Mouse (Mus musculus) NIH3T3 (cell line): ENCODE measurements around the gene Trib2.

Source experiments
- DNase-seq: peaks from one replicate; pipeline ENCODE4 v3.0.0-alpha.2; 2012; ENCODE audit warnings: low read depth

Trib2 gene

DNA sequence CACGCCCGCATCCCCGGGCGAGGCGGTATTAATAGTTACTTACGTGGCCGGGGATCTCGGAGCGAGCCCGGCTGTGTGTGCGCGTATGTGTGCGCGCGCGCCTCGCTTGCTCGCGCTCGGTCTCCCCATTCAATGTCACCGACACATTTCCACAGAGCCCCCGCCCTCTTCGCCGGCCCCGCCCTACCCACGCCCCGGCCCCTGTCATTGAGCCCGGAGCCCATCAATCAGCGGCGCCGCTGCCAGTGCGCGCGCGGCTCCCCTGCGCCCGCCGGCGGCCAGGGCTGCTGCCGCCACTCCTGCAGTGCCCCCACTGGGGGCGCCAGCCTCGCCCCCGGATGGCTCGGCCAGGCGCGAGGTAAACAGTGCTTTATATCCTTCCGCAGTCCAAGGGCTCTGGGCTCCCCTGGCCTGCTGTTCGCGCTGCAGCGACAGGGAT is at the start of gene Trib2:
Gene Trib2, minus strand, starts transcription at position 183 of the 439 bp plus-strand sequence.
- DNase-seq, result peak; percentile 98

DNA sequence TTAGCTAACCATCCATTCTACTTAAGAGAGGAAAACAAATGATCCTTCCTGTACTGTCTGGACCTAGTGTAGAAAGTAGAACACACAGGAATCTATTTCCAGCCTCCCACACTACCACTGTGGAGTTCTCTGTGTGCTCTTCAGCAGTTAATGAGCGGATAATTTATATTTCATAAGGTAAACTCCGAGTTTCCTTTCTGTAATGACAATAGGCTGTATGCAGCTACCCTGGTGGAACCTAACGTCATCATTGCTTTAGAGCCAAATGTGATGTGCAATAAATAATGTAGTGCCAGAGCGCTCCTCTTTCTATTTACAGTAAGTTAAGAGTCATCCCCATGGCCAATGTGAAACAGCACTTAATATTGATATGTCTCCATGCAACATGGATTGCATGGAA is 41.3 kb upstream of the Trib2 start:
- DNase-seq, result no peak

DNA sequence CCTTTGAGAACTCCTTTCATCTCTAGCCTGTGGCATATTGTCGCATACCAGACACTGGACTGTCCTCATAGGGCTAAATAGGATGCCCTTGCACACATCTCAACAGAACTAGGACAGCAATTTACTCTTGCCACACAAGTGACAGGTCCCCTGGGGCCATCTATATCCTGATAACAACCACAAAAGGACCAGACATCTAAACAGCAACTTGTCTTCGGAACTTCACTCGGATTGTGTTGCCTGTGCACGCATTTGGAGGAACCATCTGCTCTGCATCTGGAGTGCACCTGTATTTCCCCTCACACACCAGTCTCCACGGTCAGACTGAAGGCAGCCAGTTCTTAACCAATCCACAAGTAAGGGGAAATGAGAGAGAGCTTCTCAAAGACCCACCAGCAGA is 39.2 kb upstream of the Trib2 start:
- no peak for DNase-seq

DNA sequence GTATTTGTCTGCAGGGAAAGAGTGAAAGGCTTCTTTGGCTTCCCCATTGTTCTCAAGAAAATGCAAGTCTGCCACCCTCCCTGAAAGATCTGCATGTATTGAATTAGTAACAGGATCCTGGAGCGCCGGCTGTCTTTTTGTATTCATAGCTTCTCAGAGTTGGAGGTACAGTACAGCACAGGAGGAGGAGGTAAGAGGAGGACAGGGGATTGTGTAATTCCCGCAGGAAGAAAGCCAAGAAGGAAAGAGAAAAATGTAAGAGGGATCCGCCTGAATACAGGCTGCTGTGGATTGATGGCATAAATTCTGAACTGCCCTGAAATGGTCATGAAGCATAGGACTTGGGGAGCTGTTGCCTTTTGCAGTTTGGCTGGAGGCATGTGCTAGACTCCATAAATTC is 36.1 kb upstream of the Trib2 start:
- peak; percentile 86 for DNase-seq

DNA sequence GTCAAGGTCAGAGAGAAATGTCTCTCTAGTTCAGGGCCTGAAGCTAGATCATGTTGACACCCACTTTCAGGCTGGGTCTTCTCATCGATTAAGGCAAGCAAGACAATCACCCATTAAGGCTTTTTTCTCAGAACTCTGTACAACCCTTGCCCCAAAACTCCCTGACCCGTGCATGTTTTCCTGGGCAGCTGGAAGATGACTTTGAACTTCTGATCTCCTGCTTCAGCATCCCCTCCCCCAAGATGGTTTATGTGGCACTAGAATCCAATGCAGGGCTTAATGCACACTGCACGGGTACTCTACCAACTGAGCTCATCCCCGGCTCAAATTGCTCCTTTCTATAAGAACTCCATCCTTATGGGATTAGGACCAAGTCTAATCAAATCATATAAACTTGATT is 35.3 kb upstream of the Trib2 start:
- no peak for DNase-seq

DNA sequence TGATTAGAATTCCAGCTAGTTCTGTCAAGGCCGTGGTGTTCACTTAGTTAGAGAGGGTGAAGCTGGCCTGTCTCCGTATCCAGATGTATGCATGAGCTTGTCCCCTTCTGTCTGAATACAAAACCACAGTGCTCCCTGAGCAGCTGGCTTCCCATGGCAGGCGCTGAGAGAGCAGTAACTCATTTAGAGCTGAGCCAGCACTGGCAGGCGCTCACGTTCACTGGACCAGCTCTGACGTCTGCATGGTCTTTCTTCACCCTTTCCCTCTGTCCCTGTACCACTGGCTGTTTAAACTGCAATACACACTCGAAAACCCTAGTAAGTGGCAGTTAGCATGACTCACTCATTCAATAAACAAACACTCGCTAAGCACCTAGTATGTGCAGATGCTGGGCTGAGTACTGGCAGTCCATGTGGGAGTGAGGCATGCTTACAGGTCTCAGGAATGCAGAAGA is 33.7 kb upstream of the Trib2 start:
- DNase-seq, result peak; percentile 79

DNA sequence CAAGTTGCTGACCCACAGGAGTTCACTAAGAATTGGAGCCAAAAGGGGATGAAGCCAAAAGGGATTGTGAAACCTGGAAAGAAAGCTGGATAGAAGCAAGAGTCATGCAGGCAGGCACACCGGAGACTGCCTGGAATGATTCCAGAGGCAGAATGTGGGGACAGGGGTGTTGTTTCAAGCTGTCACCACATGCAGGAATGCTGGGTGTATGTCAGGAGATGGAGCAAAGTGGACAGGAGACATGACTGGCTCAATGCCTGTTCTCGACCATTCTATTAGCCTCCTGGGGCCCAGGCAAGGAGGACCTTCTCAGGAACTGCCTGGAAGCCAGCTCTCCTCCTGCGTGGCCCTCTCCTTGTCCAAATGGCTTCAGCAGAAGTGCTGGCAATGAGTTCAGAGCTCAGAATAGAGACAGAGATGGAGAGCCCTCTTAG is 33.2 kb upstream of the Trib2 start:
- peak; percentile 91 for DNase-seq

DNA sequence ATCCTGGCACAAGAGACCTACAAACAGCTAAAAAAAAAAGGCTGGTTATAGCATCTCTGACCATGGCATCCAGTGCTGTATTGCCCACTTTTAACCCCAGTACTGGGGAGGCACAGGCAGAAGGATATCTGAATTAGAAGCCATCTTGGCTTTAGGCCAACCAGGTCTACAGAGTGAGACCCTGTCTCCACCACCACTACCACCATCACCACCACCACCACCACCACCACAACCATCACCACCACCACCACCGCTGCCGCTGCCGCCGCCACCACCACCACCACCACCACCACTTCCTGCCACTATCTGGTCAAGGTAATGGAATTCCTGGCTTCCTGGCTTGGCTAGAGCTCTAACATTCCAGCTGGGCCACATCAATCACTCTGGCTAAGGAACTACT is 31.7 kb upstream of the Trib2 start:
- DNase-seq, result no peak

DNA sequence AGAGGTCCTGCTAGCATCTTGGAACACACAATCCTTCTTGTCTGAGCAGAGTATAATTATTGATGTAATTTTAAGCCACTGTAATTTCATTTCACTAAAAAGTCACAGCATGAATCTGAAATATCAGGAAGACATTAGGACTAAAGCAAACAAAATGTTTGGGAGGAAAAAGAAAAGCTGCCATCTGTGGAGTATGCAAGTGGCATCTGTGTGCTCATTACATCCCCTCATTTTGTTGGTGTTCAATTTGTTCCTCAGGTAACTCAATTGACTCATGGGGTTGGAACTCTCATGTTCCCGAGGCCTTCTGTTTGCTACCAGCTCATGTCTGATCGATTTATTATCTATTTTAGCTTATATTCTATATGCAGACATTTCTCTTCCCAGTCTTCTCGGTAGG is 28.0 kb upstream of the Trib2 start:
- DNase-seq, result no peak

DNA sequence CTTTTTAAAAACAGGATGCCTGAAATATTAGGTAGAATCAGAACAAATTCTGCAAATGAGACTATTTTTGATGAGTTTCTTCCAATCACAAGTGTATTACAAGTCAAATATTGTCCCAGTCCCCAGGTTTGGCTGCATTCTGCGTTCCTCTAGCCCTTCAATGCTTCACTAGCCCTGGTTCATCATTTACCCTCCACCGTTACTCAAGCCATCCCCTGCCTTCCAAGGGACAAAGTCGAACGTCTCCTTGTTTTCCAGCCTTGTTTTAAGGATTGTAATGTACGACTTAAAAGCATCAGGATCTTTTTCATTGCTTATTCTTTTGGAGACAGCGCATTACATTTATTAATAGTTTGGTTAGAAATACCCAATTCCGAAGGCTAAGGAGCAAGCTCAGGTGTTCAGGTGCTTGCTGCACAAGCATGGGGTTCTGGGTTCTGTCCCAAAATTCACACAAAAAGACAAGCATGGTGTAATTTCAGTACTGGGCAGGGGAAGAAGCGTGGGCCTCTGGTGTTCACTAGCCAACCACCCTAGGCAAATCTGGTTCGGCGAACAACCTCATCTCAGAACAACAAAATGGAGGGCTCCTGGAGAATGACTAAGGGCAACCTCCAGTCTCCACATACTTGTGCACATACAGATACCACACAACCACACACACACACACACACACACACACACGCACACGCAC is 24.3 kb upstream of the Trib2 start:
- no peak for DNase-seq

DNA sequence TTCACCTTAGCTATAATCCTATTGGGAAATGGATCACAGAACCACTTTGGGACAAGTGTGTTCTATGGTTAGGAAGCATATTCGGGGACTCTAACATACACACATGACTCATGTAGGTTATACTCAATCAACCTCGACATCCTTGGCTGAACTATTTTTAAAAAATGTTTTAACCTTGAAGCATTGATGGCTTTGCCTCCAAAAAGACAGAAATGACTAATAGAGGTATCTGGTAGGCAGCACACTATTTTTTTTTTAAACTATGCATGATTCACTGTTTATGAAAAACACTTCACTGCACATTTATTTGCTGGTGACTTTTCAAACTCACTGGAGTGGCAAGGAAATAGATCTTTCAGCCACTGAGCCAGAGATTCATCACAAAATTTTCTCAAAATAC is 21.5 kb upstream of the Trib2 start:
- DNase-seq, result peak; percentile 41

DNA sequence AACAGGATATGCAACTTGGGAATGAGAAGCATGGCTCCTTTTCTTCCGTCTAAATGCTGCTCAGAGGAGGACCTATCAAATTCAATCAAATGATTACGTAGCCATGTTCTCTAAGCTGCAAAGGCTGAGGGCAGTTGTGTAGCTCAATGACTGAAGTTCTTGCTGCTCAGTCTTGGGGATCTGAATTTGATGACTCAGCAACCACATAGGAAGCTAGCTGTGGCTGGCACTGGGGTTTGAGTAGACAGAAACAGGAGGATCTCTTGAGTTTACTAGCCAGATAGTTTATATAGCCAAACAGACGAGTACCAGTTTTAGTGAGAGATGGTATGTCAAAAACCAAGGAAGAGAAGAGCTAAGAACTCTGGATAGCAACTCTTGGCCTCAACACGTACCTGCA is 20.8 kb upstream of the Trib2 start:
- DNase-seq, result no peak

DNA sequence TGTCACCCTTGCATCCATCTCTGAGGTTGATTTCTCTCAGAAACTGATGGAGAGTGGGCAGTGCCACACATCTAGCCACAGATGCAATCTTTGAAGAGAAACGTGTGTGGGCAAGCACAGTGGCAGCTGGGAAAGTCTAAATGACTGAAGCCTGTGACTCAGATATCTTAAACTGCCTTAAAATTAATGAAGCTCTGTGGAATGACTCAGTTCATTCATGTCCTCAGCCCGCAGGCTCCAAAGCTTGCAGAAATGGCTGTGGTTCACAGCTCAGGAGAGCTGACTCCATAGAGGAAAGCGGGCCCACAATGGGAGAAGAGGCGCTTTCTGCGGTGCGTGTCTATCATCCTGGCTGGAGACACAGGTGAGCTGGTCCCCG is 15.9 kb upstream of the Trib2 start:
- peak; percentile 72 for DNase-seq

DNA sequence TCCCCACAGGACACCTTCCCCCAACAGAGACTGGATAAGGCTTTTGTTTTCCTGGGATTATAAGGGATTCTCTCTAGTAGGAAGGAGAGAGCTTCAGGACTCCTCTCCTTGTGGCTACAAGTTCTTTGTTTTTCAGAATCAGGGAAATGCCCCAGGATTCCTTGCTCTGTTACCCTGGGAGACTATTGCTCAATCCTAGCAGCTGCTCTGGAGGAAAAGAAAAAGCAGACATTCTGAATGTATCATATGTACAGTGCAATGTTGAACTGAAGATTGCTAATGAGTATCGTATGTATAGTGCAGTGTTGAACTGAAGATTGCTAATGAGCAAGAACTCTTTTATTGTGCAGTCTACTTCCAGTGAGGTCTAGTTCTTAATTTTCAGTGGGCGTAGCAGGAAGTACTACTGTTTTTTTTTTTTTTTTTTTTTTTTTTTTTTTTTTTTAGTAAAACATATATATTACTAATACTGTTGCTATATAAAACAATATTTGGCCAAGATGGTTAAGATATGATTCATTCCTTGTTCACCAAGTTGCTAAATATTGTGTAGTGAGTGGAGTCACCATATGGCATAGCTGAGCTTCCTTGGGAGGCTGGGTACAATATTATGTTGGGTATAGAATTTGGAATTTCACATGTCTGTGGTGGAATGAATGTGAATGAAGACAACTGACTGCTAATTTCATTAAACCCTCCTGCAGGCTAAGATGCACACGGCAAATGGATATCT is 15.4 kb upstream of the Trib2 start:
- DNase-seq, result peak; percentile 84

DNA sequence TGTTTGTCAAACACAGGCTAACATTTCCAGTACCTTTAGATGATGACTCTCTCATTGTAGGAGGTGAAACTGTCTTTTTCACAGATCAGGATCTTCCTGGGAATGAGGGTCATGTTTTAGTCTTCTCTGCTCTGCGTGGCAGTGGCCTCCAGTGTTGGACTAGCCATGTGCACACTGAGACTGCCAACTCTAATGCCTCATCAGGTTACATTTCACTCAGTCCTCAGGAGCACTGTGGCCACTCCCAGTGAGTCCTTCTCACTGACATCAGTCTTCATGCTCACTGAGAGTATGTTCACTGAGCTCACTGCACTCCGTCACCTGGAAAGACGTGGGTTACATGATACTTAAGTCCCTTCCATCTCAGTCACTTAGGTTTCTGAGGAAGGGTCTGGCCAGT is 14.0 kb upstream of the Trib2 start:
- DNase-seq, result no peak

DNA sequence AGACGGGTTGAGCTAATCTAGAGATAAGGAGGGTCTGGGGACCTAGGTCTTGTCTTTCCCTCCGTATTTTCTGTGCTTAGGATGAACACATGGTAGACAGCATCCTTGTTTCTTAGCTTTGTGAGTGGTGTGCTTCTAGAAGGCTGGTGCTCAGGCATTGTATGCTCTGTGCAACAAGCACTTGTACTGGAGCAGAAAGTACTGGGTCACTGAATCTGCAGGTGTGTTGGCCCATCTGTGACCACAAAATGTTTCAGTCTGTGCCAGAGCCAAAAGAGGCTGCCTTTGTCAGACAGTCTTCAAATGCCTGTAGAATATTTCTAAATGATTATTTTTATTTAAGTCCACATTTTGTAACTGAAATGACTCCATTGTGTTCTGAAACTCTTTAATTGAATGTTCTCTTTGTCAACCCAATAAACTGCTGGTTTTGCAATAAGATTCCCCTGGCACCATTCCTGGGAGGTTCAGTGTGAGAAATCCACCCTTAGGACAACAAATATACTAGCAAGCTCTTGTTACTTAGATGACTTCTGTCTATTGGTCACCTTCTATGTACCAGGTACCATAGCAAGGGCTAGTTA is 12.2 kb upstream of the Trib2 start:
- peak; percentile 73 for DNase-seq

DNA sequence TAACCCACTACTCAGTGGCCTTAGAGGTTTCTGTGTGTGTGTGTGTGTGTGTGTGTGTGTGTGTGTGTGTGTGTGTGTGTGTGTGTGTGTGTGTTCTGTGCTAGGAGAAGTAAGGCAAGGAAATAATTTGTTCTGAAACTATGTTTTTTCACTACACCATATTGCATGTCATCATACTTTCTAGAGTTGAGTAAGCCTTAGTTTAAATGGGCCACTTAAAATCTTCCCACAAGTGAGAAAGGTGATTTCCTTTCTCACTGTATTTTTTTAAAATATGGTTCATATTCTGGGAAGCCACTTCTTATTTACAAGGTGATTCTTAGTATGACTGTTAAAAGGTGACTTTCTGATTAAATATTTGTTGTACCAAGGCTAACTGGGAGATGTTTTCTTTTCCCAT is 4.3 kb upstream of the Trib2 start:
- DNase-seq, result no peak

DNA sequence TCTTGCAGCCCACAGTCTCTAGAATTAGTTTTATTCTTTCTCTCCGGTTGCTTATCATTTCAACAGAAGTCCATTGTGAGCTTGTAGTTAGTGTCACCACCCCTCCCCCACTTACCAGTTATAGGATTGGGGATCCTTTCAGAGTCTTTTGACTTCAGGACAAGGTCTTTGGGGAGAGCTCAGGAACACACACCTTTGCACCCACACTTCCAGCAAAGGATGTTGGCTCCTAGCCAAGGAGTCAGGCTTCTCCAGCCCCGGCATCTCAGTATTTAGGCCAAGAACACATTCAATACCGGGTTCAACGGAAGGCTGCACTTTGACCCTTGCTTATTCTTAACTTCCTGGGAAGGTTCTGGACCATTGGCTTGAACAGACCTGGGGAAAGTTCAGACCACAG is 643 bp upstream of the Trib2 start:
- DNase-seq, result no peak

DNA sequence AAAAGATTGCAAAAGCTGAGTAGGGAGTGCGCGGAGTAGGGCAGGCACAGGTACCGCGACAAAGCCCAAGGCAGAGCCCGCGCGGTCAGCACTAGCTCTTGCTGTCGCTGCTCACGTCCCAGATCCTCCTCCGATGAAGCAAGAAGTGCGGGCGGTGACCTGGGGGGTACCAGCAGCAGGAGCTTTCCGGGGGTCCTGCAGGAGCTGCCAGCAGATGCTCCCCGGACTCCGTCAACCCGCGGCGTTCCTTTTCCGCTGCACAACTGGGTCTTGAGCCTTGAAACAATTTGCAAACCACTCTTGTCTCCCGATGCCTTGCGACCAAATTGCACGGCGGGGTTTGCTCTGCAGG is 492 bp downstream of the Trib2 start:
- DNase-seq, result no peak

DNA sequence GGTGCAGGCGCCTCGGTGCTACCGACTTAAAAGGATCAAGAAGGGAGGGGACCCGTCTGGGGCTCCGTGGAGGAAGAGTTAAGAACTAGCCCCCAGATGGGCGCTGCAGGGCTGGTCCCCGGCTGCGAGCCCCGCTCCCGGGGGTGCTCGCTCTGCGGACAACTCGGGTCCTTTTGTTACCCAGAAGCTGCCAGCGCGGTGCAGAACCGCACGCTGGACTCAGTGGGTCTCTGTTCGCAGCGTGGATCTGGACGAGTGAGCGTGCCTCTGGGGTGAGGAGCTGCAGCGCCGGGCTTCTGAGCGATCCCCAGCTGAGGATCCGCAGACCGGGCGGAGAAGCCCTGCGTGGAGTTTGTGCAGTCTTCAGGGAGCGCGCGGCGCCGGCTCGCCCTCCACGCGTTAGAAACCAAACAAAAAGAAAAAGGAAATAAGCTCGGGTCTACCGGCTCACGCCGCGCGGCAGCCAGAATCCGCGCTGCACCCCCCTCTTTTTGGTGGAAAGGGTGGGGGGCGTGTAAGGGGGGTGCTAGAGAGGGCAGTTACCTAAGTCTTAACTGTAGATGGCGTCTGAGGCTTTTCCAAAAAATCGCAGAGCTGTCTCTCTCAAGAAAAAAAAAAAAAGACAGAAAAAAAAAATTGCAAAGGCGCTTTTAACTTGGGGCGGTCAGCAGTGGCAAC is 1.0 kb downstream of the Trib2 start:
- DNase-seq, result peak; percentile 91

DNA sequence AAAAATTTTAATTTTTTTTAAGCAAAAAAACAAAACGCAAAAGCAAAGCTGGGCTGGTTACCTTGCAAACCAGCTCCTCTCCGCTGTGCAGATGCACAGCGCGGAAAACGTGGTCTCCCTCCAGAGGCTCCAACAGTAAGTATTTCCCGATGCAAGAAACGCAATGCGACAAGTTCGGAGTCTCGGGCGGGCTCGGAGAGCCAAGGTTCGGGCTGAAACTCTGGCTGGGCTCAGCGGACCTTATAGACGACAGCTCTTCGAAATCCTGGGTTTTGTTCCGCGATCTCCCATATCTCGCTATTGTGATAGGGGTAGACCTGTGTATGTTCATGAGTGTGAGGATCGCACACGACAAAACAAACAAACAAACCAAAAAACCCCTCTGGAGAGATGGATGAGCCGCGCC is 1.5 kb downstream of the Trib2 start:
- DNase-seq, result peak; percentile 68

DNA sequence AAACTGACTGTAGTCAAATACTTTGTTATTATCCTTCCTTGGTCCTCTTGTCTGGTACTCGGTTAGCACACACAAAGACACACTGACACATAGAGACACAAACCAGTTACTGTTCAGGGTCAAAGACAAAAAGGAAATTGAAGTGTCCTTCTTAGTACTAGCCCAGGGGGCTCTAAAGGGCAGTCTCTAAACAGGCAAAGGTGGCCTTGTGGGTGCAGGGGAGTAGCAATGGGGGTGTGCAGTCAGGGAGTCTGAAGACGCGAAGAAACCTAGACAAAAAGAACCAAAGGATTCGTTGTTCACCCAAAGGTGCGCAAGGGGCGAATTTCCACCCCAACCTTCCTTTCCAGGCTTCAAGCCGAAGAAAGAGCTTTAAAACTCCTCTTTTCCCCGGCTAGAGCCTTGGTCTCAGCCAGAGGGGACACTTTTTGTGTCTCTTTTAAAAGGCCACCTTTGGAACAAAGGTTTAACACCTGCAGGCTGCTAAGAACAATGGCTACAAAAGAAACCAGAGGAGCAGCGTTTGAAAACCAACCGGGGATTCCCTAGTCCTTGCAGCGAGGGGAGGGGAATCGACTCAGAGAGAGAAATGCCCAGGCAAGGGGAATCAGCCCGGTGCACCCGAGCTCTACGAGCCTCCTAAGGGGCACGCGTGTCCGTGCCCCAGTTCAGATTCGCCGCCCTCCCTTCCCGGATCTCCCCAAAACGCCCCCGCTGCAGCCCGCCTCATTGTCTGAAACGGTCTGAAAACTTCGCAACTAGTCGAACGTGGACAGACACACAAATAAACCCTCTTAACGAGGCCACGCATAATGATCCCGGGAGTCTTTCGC is 2.3 kb downstream of the Trib2 start:
- peak; percentile 57 for DNase-seq
